Mouse (Mus musculus) adrenal gland, adult 2 months (tissue): ENCODE results near the gene Trappc3l. TPM values are rescaled to one million over a fixed set of nuclear protein-coding genes. Genes with fewer than 3 reads are reported as not detected.
"Not testable (repeated sequence)": the region's sequence is repeated elsewhere in the genome, so short reads cannot be mapped to it uniquely, and the experiment has no call there.

Source experiments
- DNase-seq: peaks from one replicate; pipeline ENCODE4 v3.0.0; 2021
- long read RNA-seq: library from polyadenylated mRNA; stranded (forward); transcript quantifications from one replicate; pipeline ENCODE4 v2.0.0, GENCODE M21; 2021
- polyA plus RNA-seq: library from polyadenylated mRNA; depleted of rRNA; stranded (reverse); fragments of >200 nt; gene quantifications from 2 replicates; pipeline ENCODE4 v1.2.3, GENCODE M21; 2012; rRNA removed
- total RNA-seq, 2 experiments: library from RNA; stranded (reverse); gene quantifications; 2 replicates each; pipeline ENCODE4 v1.2.3; 2021

Gene Trappc3l
- total RNA-seq (not detected), polyA plus RNA-seq (not detected in 2 replicates)
- long read RNA-seq, partial matches to known transcripts = 0 of 3 reads
- long read RNA-seq, other reads (novel, unspliced or antisense) = 3 of 3 reads

DNA sequence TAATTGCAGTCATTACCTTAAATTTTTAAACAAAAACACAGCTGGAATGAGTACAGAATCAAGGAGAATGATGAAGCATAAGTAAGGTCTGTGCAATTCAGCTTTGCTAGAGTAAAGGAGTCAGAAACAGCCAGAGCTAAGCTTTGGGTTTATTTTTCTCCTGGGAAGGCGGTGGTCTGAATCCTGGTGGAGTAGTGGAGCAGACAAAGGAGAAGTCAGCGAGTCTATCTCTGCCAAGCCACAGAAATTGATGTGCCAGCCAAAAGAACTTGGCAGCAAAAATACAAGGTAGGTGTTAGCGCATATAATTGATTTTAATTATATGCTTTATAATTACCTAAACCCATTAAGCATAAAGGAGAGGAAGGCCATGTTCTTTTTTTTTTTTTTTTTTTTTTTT lies at the start of gene Trappc3l:
TSS of gene Trappc3l (plus strand) at position 197 of the 400 bp plus-strand sequence.
- DNase-seq = no peak

DNA sequence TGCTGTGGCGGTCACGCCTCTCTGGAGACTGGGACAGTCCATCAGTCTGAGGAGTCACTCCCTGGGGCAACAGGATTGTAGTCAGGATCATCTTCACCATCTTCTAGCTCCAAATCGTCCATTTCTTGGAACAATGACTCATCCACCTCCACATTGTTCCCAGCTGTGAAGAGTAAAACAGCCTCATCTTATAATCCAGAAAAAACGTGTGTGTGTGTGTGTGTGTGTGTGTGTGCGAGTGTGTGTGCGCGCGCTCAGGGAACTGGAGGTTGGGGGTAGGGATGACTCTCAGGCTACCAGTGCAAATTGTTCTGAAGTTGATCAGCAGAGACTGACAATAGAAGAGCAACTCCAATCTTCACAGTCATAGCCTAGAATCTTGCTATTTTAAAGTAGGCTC lies 40.7 kb upstream of the Trappc3l start:
- DNase-seq = not testable (repeated sequence)

DNA sequence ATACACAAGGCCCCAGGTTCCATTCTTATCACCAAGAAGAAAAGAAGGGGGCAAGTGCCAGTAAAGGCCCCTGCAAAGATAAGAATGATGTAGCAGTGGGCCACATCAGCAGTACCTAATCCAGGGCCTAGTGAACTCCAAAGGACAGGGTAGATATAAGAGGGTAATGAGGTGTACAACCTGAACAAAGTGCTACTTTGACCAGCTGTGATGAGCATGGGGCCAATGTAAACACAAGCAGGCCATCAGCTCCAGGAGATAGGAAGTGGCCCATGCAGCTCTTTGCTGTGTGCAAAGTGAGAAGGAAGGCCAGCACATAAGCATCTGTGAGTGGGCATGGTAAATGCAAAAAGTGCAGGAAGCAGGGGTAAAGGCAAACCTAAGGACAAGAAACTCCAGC lies 39.0 kb upstream of the Trappc3l start:
- no peak for DNase-seq

DNA sequence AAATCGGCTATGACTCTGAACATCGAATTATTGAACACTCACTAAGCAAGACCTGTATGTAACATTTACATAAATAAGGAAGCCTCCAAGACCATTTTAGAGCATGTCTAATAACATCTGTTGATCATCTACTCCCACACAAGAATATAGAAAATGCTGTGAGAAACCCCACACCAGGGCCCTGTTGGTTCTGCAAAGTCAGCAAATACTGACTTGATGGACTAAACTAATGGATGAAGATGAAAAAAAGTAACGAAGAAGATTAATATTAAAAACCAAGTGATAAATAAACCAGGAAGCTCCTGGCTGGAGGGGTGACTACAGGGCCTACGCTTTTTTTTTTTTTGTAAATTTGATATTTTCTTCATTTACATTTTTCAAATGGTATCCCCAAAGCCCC lies 24.8 kb upstream of the Trappc3l start:
- no peak for DNase-seq

DNA sequence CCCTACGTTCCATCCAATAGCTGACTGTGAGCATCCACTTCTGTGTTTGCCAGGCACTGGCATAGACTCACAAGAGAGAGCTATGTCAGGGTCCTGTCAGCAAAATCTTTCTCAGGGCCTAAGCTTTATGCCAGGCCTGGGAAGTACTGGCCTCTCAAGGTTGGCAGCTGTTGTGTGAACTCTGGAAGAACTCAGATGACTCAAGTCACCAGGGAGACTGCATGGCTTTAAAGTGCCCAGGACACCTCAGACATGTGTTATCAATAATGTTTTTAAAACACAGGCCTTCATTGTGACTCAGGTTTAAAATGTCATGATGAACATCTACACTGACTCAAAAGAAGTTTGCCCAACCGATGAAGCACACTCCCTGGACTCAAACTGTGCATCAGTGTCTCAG lies 24.2 kb upstream of the Trappc3l start:
- DNase-seq = peak; percentile 72

DNA sequence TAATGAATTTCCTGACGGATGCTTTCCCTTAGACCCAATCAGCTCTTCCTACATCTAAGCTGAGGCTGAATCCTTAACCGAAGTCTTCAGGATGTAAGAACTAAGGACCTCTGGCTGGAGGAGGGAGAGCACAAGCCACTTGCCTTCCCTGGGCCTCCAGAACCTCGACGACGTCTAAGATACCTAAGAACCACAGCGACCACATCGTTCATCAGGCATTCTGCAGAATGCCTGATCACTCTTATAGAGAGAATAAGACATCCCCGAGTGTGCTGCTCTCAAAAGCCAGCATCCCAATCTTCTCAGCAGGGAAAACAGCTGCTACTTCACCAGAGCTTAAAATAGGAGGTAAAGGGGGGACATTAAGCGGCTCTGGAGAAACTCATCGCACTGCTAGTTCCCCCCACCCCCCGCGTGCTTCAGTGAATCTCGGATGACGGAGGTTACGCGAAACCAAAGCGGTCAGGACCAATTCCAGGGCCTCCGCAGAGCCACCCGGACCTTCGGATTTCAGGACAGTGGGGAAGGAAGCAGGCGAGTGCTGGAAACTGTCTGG lies 18.6 kb upstream of the Trappc3l start:
- DNase-seq = no peak

DNA sequence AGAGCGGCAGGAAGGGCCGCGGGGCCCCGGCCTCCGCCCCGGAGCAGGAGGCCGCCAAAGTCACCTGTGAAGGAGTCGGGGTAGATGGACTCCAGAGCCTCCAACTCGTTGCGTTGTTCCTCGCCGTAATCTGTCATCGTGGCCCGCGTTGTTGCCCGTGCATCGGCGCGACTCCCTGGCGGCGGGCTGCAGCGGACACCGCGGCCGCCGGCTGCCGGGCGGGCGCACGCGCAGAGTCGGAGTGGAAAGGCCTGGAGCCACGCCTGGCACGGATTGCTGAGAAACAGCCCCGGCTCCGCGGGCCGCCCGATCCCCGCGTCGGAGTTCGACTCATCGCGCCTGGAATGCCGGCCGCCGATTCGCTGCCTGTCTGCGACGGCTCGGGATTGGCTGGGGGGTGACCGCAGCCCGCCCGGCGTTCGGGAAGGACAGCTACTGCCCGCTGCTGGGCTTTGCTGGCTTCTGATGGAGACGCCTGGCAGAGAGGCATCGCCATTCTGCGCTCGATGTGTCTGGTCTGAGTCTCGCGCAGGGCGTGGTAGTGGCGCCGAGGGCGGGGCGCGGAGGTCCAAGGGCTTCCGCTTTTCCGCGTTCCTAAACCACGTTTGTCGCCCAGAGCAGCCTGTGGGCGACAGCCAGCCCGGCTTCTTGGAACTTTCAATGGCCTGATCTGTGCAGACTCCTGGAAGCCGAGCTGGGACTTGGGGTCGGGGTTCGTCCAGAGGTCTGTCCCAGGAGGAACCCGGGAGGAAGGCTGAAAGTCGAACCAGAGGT lies 17.9 kb upstream of the Trappc3l start, which contains the start of gene Rwdd1:
TSS of gene Rwdd1 (minus strand) at position 323 of the 774 bp plus-strand sequence.
- peak; percentile 99 for DNase-seq

DNA sequence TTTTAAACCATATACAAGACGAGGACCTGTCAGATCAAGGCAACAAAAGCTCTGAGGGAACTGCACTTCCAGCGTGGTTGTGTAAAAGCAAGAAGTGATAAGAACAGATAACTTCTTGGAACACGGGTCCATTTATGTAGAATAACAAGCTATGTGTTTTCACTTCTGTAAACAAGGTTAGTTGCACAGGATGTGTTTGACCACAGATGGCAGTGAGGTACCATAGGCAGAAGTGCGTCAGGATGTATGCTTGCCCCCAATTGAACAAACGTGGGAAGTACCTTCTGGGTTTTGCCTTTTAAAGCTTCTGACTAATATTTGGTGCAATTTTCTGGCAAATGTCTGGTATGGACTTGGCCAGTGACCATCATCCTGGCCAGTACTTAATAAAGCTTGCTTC lies 7.1 kb upstream of the Trappc3l start:
- DNase-seq = no peak

DNA sequence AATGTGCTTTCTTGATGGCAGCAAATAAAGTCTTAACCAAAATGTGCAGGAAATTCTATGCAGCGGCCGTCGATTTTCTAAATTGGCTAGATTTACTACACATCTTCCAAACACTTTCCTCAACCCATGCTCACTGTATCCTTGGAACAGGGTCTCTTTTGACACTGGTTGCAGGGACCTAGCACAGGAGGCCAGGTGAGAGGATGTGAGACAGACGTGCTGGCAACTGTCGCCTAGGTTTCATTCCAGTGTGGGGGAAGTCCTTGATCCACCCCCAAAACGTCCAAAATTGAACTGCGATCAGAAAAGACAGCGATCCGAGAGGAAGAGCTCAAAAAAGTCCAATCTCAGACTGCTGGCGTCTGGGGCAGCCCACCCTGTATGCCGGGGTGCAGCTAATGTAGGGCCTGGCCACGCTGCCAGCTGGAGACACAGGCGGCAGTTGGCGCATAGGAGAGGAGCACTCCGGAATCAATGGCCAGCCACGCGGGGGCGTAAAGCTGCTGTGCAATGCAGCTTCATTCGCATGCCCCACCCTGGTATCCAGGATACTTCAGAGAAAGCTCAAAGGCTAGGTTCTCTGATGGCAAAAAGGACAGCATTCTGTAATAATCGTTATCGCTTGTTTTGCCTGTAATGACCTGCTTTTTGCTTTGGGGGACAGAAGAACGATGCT lies 3.6 kb upstream of the Trappc3l start:
- peak; percentile 80 for DNase-seq

DNA sequence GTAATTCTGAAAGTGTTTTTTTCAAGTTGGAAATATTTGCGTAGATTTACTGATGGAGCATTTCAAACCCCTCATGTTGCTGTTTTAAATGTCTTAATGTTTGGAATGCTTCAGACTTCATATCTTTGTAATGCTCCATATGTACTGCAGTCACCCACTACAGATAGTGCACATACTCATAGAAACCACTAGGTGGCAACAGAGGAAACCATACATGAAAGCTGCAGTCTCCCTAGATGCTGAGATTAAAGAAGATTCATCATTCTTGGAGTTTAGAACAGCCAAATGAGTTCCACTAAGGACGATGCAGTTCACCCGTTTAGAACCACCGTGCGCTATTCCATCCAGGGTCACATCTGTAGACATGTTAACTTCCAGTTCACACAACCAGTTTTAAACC lies 810 bp upstream of the Trappc3l start:
- DNase-seq = no peak

DNA sequence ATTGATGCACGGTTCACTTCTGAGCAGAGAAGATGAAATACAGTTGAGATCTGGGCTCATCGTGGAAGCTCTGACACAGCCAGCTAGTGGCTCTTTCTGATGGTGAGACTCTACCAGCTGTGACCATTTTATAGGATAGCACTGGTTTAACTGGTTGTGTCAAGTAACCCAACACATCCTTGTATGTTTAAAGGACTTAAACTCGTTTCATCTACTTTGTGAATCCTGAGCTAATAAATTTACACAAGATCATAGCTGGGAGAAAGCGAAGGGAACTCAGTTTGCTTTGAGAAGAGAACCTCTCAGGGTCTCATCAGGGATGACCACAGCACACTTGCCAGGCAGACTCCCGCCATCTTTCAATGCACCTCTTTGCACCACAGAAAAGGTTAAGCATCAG lies 6.8 kb downstream of the Trappc3l start, which contains the start of gene Calhm4:
TSS of gene Calhm4 (minus strand) at position 101 of the 400 bp plus-strand sequence.
- DNase-seq = no peak

DNA sequence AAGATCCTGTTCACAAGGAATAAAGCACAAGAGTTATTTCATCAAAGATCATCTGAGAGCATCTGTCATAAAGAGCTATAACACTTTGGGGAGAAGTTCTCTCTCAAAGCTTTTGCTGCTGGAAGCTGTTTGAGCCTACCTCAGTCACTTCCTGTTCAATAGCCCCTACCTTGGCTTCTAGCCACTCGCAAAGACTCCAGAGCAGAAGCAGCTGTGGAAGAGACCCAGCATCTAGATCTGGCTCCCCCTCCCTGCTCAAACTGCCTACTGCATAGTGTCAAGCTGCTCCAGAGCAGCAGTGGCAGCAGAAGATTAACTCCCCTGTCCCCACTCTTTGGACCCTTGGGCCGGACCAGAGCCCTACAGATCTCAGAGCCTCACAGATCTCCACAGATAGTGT lies 16.6 kb downstream of the Trappc3l start:
- no peak for DNase-seq

DNA sequence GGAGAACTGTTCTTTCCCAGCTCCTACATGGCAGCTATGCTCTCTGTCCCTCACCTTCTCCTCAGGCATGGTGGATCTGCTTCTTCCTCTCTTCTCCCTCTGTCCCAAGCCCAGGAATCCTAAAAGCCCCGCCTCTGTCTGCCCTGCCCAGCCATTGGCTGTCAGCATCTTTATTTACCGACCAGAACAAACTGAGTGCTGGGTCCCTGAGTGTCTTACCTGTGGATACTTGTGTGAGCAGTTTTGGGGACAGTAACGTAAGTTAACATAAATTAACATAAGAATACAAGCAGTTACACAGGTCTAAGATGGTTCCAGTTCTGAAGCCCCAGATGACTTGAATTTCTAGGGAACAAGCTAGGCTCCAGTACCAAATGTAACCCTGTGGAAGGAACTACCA lies 29.2 kb downstream of the Trappc3l start:
- no peak for DNase-seq

DNA sequence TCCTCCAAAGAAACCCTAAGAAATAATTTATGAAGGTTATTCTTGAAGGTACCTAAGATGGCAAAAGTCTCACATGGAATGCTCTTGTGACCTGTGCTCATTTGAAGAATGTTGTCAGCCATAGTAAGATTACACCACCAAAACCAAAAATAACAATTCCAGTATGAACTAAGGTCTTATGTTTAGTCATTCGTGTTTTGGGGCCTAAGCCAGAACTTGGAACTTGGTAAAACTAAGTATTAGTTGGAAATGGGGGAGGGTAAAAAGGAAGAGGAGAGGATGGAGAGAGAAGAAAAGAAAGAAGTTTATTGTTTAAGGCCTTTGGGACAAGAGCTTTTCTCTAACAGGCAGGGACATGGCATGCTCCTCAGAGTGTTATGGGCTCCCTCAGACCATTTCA lies 32.2 kb downstream of the Trappc3l start:
- DNase-seq = no peak

DNA sequence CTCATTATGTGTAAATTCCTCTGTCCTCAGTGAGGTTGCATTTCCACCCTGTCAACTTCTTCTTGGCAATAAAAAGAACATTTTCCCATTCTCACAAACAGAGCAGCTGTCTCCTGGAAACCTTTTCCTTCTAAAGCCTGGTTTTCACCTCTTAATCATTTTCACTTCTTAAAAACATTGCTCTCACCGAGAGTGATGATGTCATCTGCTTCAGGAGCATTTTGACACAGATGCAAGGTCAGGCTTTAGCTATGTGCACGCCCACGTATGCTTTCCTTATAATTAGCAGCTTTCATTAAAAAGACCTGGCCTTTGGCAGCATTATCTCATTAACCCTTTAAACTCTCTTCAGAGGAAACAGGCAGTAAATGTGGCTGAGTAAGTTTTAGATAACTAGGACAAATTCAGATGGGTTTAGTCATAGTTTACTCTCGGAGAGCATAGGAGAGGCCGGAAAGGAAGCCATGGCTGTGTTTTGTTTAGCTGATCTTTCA lies 33.6 kb downstream of the Trappc3l start:
- DNase-seq = peak; percentile 7

DNA sequence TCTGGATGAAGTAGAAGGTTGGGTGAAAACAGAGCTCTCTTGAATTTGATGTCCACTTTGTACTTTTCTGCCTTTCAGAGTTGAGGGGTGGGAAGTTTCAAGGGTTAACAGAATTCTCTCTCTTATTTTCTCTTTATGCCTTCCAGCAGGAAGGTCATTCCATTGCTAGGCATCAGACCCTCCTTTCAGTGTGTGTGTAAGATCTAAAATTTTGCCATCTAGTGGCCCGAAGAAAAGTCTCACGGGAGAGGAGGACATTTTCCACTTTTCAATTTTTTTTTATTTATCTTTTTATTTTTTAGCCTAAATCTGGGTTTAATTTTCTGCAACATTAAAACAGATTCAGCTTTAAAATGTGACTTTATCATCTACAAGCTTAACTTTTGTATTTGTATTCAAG lies 34.3 kb downstream of the Trappc3l start:
- DNase-seq = no peak

DNA sequence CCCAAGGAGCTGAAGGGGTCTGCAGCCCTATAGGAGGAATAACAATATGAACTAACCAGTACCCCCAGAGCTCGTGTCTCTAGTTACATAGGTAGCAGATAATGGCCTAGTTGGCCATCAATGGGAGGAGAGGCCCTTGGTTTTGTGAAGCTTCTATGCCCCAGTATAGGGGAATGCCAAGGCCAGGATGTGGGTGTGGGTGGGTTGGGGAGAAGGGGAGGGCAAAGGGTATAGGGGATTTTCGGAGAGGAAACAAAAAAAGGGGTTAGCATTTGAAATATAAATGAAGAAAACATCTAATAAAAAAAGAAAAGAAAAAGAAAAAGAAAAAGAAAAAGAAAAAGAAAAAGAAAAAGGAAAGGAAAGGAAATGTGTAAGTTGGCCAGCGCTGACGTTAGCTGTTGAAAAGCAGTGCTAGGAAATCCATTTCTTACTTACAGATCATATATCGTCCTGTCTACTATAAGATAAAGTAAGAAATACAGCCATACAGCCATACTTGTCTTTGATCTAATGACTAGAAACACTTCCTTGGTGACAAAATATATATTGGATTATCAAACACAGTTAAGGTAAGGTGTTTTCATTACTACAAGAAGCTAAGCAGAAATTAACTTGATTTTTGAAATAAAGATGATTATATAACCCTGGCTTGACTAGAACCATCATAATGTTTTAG lies 37.3 kb downstream of the Trappc3l start:
- DNase-seq = no peak

DNA sequence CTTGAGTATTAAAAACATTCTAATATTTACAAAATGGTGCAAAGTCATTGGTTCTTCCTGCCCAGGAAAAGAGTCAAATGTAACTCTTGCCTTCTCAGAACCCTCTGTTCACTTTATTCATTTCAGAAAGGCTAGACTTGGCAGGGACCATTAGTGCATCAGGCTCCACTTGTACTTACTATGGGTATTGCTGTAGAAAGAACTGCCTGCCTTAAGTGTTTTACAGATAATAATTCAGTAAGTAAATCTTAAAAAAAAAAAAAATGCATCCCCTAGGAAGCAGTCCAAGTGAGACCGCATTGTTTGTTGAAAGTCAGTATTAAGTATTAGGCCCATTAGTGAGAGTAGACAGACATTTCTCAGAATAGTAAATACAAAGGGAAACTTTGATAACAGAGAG lies 49.1 kb downstream of the Trappc3l start:
- no peak for DNase-seq

DNA sequence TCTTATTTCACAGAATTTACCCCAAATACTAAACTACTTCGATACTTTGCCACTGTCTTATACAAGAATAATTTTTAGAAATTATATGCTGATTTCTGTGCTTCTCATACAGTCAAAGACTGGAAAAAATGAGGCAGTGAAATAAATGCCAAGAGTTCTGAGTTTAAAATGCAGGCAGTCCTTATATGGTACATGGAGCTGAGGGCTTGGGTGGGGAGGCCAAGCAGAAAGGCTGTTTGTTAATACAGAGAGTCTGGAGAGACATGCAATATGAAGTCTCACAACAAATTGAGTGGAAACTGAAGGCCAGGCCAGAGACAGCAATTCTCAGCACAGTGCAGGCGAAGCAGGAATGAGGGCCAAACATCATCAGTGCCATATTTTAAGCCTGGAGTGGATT lies 51.1 kb downstream of the Trappc3l start:
- no peak for DNase-seq

DNA sequence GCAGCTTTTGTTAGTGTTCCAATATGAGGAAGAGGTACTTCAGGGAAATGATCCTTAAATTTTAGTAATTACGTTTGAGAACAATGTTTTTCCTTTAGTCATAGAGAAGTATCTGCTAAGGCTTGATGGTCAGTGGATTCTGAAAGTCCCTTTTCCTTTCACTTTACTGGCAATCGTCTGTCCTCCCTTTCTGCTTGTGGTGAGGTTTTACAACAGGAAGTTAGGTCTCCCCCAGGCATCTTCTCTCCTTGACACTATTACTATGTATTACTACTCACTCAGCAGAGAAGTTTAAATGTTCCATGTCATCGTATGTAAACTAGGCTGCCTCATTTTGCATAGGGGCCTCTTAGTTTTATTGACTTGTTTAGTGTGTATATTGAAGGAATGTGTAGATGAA lies 52.1 kb downstream of the Trappc3l start:
- DNase-seq = no peak

DNA sequence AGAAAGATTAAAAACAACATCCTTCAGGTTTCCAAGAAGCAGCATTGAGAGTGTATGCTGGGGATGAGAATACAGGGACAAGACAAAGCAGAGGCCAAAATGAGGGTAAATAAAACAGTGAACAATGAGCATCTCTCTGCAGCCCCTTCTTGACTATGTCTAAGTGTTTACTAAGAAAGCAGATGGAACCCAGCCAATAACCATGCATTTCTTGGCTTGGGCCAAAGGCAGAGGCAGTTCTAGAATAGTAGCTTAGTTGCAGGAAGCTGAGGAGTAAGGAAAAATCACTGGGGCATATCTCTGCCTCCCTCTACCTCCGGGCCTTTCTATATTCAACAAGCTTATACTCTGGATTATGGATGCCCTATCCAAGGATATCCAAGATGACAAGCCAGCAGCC lies 53.1 kb downstream of the Trappc3l start:
- no peak for DNase-seq

DNA sequence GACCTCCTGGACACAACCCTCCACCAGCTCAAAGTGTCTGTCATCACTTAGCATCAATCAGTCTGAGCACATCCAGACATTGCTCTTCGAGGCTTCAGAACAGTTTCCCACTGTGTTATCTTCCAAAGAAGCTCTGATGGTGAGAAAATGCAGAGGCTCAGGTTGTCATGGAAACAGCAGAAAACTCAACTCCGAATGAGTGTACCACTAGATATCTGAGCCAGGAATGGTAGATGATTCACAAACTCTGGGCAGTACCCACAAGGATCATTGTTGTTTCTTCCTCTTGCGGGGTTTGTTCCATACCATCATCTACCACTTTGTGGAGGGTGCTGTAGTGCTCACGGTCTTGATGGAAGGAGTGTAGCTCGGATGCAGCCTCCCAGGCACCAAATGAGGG lies 54.5 kb downstream of the Trappc3l start:
- DNase-seq = no peak
